Mouse (Mus musculus) heart, adult 10 weeks (tissue): Measurements from ENCODE around the gene Rps12-ps3. TPM values are rescaled to one million over a fixed set of nuclear protein-coding genes. Genes with fewer than 3 reads are reported as not detected.

Experiments used
- polyA plus RNA-seq: library from polyadenylated mRNA; stranded (reverse); fragments of 350-450 nt; fragmentation: Illumina TruSeq; extraction: RNeasy Lipid Tissue Mini Kit (QIAGEN cat#74804); gene quantifications from one replicate; pipeline ENCODE4 v1.2.3, GENCODE M21; 2014; ENCODE audit warnings: low read depth, low replicate concordance

Gene Rps12-ps3
- polyA plus RNA-seq: 14.8 TPM

DNA sequence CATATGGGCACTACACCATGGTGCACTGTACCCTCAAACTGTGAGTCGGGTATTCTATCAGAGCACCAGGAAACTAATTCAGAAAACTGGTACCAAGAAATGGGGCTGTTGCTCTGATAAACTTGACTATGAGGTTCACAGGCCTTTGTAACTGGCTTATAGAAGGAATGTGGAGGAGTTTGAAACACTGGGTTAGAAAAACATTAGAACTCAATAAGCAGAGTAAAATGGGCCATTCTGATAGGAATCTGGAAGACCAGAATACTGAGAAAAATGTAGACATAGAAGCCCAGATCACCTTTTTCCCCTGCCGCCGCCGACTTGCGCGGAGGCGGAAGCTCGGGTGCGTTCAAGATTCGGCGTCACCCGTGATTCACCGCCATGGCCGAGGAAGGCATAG lies at the start of gene Rps12-ps3:
Rps12-ps3 (plus strand) TSS at position 301 of the 400 bp plus-strand sequence.

DNA sequence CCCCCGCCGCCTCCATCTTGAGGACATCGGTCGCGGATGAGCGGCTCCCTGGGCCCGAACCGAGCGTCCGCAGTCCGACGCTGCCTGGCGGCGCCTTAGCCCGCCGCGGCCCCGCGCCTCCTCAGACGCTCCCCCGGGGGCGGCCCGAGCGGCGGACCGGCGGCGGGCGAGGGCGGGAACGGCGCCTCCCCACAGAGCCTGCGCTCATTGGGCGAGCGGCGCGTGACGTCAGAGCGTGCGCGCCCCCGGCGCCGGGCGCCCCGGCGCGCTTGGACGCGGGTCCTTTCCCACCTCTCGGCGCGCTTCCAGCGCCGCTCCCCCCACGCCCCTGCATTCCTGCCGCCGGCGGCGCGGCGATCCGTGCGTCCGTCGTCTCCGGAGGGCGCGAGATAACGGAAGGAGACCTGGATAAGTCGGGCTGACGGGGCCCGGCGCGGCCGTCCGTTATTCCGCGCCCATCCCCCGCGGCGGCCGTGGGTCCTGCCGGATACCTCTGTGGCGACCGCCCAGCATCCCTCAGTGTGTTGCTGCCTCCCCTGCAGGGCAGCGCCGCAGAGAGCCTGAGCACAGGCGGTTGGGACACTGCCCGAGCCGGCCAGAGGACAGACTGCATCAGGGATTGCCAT lies 23.7 kb downstream of the Rps12-ps3 start, which contains the start of gene Pdzd8:
Pdzd8 (minus strand) TSS at position 123 of the 626 bp plus-strand sequence.

Other genes starting within 250 kb of the Rps12-ps3 start
- gene Shtn1, start 246.2 kb upstream of the Rps12-ps3 start, polyA plus RNA-seq: 2.7 TPM
- not detected for gene Vax1, start 152.2 kb upstream of the Rps12-ps3 start, polyA plus RNA-seq
- not detected for gene Kcnk18, start 103.1 kb upstream of the Rps12-ps3 start, polyA plus RNA-seq
- 0.76 TPM for gene Slc18a2, start 61.4 kb upstream of the Rps12-ps3 start, polyA plus RNA-seq
- 14.1 TPM for gene Pdzd8, start 23.5 kb downstream of the Rps12-ps3 start, polyA plus RNA-seq
- not detected for gene Emx2, start 136.1 kb downstream of the Rps12-ps3 start, polyA plus RNA-seq